Mouse (Mus musculus): Measurements from ENCODE around the gene Gm2237.
"Not testable (repeated sequence)": the region's sequence is repeated elsewhere in the genome, so short reads cannot be mapped to it uniquely, and the experiment has no call there.

Gene Gm2237

GRCm38 (mm10) chr14:19584804-19585667 is at the start of gene Gm2237:
Gene Gm2237 (minus strand): TSS chr14:19585135.
- not testable (repeated sequence) for DNase-seq (ENCODE audit: low read depth, low spot score)

- DNase-seq (ENCODE audit: low read depth, low spot score): not testable (repeated sequence)
Measured at GRCm38 (mm10) chr14:19602481-19602880, 17.5 kb upstream of the Gm2237 start, which contains the start of gene Gm5458. Gene Gm5458 (minus strand): TSS chr14:19602581.

DNA sequence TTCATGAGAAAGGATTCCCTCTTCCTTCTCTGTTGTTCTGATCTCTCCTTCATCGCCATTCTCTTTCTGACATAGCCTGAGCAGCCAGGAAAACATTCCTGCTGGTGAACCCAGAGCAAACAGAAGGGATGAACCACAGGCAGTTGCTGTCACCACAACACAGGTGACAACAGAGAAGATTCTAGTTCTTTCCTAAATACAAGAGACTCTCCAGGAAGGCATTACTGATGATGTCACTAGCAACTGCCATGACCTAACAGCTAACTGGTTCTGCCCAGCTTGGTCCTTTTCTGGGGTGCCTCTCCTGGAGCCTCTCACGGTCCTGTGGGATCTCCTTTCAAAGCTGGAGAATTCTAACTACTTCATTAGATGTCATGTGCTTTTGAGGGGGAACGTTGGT is 35.1 kb downstream of the Gm2237 start, which contains the start of gene Gm2244:
TSS of gene Gm2244 (minus strand) at position 101 of the 400 bp plus-strand sequence.
- DNase-seq (ENCODE audit: low read depth, low spot score): not testable (repeated sequence)

All from c-Kit-negative CD71-positive TER-119-positive erythroid progenitor cells, embryonic 14.5 days (primary cell).